Mouse (Mus musculus): ENCODE data around the gene Gm49486.

DNA sequence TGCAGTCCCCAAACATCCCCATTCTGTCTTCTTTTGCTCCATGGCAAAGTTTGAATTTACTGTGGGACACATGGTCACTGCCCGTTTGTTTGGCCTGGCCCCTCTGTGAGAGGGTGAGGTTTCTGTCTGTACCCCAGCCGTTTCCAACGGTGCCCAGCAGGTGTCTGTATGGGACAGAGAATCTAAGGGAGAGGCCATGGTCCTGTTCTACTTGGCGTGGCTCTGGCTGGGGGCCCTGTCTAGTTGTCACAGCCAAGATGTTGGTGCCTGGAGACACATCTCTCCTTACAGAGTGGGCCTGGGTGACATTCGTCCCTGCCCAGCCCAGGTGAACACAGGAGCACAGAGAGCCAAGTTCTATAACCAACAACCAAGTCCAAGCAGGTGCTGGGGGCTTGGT is 51.7 kb downstream of the Gm49486 start:
- peak; percentile 12; the same call in 1 of the 2 replicates for TF ChIP-seq CTCF (IDR thresholded peaks at IDR 0.05; ENCODE audit: control insufficient read depth, insufficient read depth, low read length)
- TF ChIP-seq POLR2A (IDR thresholded peaks at IDR 0.05; ENCODE audit: borderline replicate concordance, control insufficient read depth, low read depth, low read length): no peak
